Mouse (Mus musculus) lung, postnatal 0 days (tissue): ENCODE results near the gene Arhgdia.

Experiments used
- CTCF ChIP-seq: IDR thresholded peaks from 2 replicates; pipeline ENCODE4 v1.5.1; 2016; ENCODE audit warnings: antibody characterized with exemption, mild to moderate bottlenecking
- EP300 ChIP-seq: IDR thresholded peaks from 2 replicates; pipeline ENCODE4 v1.6.1; 2016; ENCODE audit warnings: antibody characterized with exemption, mild to moderate bottlenecking, control low read depth

DNA sequence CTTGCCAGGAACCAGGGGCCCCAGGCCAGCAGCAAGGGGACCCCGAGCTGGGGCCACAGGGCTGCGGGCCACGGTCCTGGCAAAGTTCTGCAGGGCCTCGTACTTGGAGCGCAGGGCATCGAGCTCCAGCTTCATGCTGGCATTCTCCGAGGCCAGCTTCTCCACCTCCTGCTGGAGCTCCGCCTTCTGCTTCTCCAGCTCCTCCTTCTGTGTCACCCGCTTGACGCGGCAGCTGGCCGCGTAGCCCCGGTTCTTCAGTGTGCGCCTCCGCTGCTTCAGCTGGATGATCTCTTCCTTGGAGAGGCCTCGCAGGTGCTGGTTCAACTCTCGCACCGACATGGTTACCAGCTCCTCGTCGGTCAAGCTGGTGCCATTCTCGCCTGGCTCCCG, 47.9 kb upstream of the Arhgdia start:
- TF ChIP-seq CTCF (no peak), EP300 (no peak)
